Mouse (Mus musculus) hindbrain, embryonic 13.5 days (tissue): ENCODE measurements around the gene Eif4b. TPM values are rescaled to one million over a fixed set of nuclear protein-coding genes. Genes with fewer than 3 reads are reported as not detected.

Experiments
- ATAC-seq: fragments of 200-750 bp; cut with Nextera tagmentation; 2 replicates; pipeline ENCODE4 v1.8.0; 2017; ENCODE audit warnings: moderate TSS enrichment; ENCODE audit not compliant: low FRiP score
- H3K27ac ChIP-seq: fragments of 300-500 bp; sonication (generic); 2 replicates; pipeline ENCODE4 v1.5.1; 2015; ENCODE audit warnings: inconsistent platforms, mild to moderate bottlenecking, moderate library complexity
- H3K27me3 ChIP-seq: fragments of 300-500 bp; sonication (generic); 2 replicates; pipeline ENCODE4 v1.6.1; 2015; ENCODE audit warnings: mild to moderate bottlenecking, inconsistent platforms
- H3K36me3 ChIP-seq: fragments of 300-500 bp; sonication (generic); 2 replicates; pipeline ENCODE4 v1.6.1; 2015; ENCODE audit warnings: mild to moderate bottlenecking, inconsistent platforms
- H3K4me1 ChIP-seq: fragments of 300-500 bp; sonication (generic); replicated peaks from 2 replicates; pipeline ENCODE4 v1.6.1; 2015; ENCODE audit warnings: inconsistent platforms
- H3K4me2 ChIP-seq: fragments of 300-500 bp; sonication (generic); 2 replicates; pipeline ENCODE4 v1.6.1; 2015; ENCODE audit warnings: inconsistent platforms, mild to moderate bottlenecking, moderate library complexity
- H3K4me3 ChIP-seq: fragments of 300-500 bp; sonication (generic); 2 replicates; pipeline ENCODE4 v1.5.1; 2015; ENCODE audit warnings: mild to moderate bottlenecking, inconsistent platforms
- H3K9ac ChIP-seq: fragments of 300-500 bp; sonication (generic); 2 replicates; pipeline ENCODE4 v1.6.1; 2015; ENCODE audit warnings: mild to moderate bottlenecking, inconsistent platforms
- H3K9me3 ChIP-seq: fragments of 300-500 bp; sonication (generic); 2 replicates; pipeline ENCODE4 v1.6.1; 2016; ENCODE audit warnings: inconsistent platforms
- WGBS: fragments of 180-500 bp; shearing (Covaris S2); methylation state at CpG from one replicate; pipeline ENCODE4 v1.1.7; 2015; 5-methylcytosine and 5-hydroxymethylcytosine counted together
- polyA plus RNA-seq: library from polyadenylated mRNA; unstranded; fragments of >200 nt; fragmentation: Nextera tagmentation; extraction: Ambion mirVana; gene quantifications from 2 replicates; pipeline ENCODE4 v1.2.1, GENCODE M21; 2015

The Eif4b gene
- polyA plus RNA-seq, 1 experiment from 2014 or later: 82.3 TPM

- Histone ChIP-seq H3K4me1 (peaks cover 14% of the 10 kb centered on the region), H3K4me3 (no peak overlapping the region), H3K4me2 (no peak overlapping the region), H3K9me3 (no peaks in the 10 kb centered on the region), H3K27me3 (no peaks in the 10 kb centered on the region), H3K27ac (no peak overlapping the region), H3K9ac (no peak overlapping the region), H3K36me3 (peaks cover 34% of the 10 kb centered on the region)
- no peak for ATAC-seq
- WGBS: 66% methylated on average over 2 of the region's 2 CpGs
Observed at GRCm38 (mm10) chr15:102080429-102080828, 6.9 kb downstream of the Eif4b start.

GRCm38 (mm10) chr15:102082148-102082547, 8.6 kb downstream of the Eif4b start:
- WGBS: 91% methylated on average over 4 of the region's 4 CpGs
- H3K36me3 ChIP-seq: peaks cover 50% of the 10 kb centered on the region

GRCm38 (mm10) chr15:102083028-102083427, 9.5 kb downstream of the Eif4b start:
- Histone ChIP-seq H3K36me3 (peaks cover 59% of the 10 kb centered on the region), H3K4me3 (no peak overlapping the region), H3K9me3 (no peaks in the 10 kb centered on the region), H3K27me3 (no peaks in the 10 kb centered on the region), H3K4me2 (no peak overlapping the region), H3K27ac (no peak overlapping the region), H3K9ac (no peak overlapping the region), H3K4me1 (0 out of 2 replicates have a peak, but pooled peaks cover 5% of the 10 kb centered on the region)
- 86% methylated on average over 4 of the region's 4 CpGs for WGBS
- no peak for ATAC-seq

More at GRCm38 (mm10) chr15:102082148-102082547, 8.6 kb downstream of the Eif4b start:
- no peak overlapping the region for H3K9ac ChIP-seq
- H3K9me3 ChIP-seq: no peaks in the 10 kb centered on the region
- H3K4me2 ChIP-seq: no peak overlapping the region
- ATAC-seq: no peak
- H3K27me3 ChIP-seq: no peaks in the 10 kb centered on the region
- H3K27ac ChIP-seq: no peak overlapping the region
- no peak overlapping the region for H3K4me3 ChIP-seq
- H3K4me1 ChIP-seq: 0 out of 2 replicates have a peak, but pooled peaks cover 5% of the 10 kb centered on the region

GRCm38 (mm10) chr15:102089914-102090585, 16.5 kb downstream of the Eif4b start:
- Histone ChIP-seq H3K9ac (no peak overlapping the region), H3K27ac (no peak overlapping the region), H3K27me3 (no peaks in the 10 kb centered on the region), H3K4me1 (no peaks in the 10 kb centered on the region), H3K4me2 (no peak overlapping the region), H3K4me3 (no peak overlapping the region), H3K36me3 (peaks cover 98% of the 10 kb centered on the region), H3K9me3 (no peaks in the 10 kb centered on the region)
- no peak for ATAC-seq
- 92% methylated on average over 12 of the region's 12 CpGs for WGBS

- no peak for ATAC-seq
- Histone ChIP-seq H3K27ac (no peak overlapping the region), H3K27me3 (no peaks in the 10 kb centered on the region), H3K4me3 (no peak overlapping the region), H3K36me3 (peaks cover 98% of the 10 kb centered on the region), H3K9me3 (no peaks in the 10 kb centered on the region), H3K4me2 (no peak overlapping the region), H3K4me1 (no peaks in the 10 kb centered on the region), H3K9ac (no peak overlapping the region)
- 91% methylated on average over 12 of the region's 12 CpGs for WGBS
Observed at GRCm38 (mm10) chr15:102091063-102091679, 17.6 kb downstream of the Eif4b start.

GRCm38 (mm10) chr15:102091688-102092087, 18.1 kb downstream of the Eif4b start:
- no peaks in the 10 kb centered on the region for H3K9me3 ChIP-seq
- no peaks in the 10 kb centered on the region for H3K27me3 ChIP-seq
- WGBS: 87% methylated on average over 1 of the region's 1 CpGs
- H3K4me2 ChIP-seq: no peak overlapping the region
- ATAC-seq: no peak
- no peak overlapping the region for H3K27ac ChIP-seq
- H3K4me3 ChIP-seq: no peak overlapping the region
- H3K9ac ChIP-seq: no peak overlapping the region
- no peaks in the 10 kb centered on the region for H3K4me1 ChIP-seq
- peaks cover 99% of the 10 kb centered on the region for H3K36me3 ChIP-seq

- Histone ChIP-seq H3K4me2 (no peak overlapping the region), H3K36me3 (peaks cover 96% of the 10 kb centered on the region), H3K27me3 (peaks cover 1% of the 10 kb centered on the region; the same call in 1 of the 2 replicates), H3K9ac (no peak overlapping the region), H3K4me3 (no peak overlapping the region), H3K27ac (no peak overlapping the region), H3K9me3 (no peaks in the 10 kb centered on the region), H3K4me1 (no peaks in the 10 kb centered on the region)
- 94% methylated on average over 4 of the region's 4 CpGs for WGBS
- ATAC-seq: no peak
Observed at GRCm38 (mm10) chr15:102092222-102092621, 18.6 kb downstream of the Eif4b start.

GRCm38 (mm10) chr15:102094157-102094556, 20.6 kb downstream of the Eif4b start:
- no peak overlapping the region for H3K4me2 ChIP-seq
- 70% methylated on average over 2 of the region's 2 CpGs for WGBS
- no peak for ATAC-seq
- peaks cover 89% of the 10 kb centered on the region for H3K36me3 ChIP-seq
- H3K9ac ChIP-seq: no peak overlapping the region
- H3K9me3 ChIP-seq: no peaks in the 10 kb centered on the region
- H3K4me3 ChIP-seq: no peak overlapping the region
- peaks cover 18% of the 10 kb centered on the region for H3K27me3 ChIP-seq
- peaks cover 9% of the 10 kb centered on the region for H3K4me1 ChIP-seq
- no peak overlapping the region for H3K27ac ChIP-seq

GRCm38 (mm10) chr15:102094988-102095387, 21.4 kb downstream of the Eif4b start:
- 85% methylated on average over 16 of the region's 16 CpGs for WGBS
- Histone ChIP-seq H3K36me3 (peaks cover 81% of the 10 kb centered on the region), H3K9ac (no peak overlapping the region), H3K9me3 (no peaks in the 10 kb centered on the region), H3K4me1 (peaks cover 17% of the 10 kb centered on the region), H3K27ac (no peak overlapping the region), H3K4me3 (no peak overlapping the region), H3K27me3 (peaks cover 24% of the 10 kb centered on the region), H3K4me2 (no peak overlapping the region)
- no peak for ATAC-seq

GRCm38 (mm10) chr15:102097147-102097915, 23.8 kb downstream of the Eif4b start:
- H3K27me3 ChIP-seq: peaks cover 47% of the 10 kb centered on the region
- no peak overlapping the region for H3K4me2 ChIP-seq
- no peak overlapping the region for H3K4me3 ChIP-seq
- H3K36me3 ChIP-seq: peaks cover 58% of the 10 kb centered on the region
- peaks cover 40% of the 10 kb centered on the region for H3K4me1 ChIP-seq
- H3K27ac ChIP-seq: no peak overlapping the region; the same call in 1 of the 2 replicates
- 79% methylated on average over 8 of the region's 8 CpGs for WGBS
- no peak for ATAC-seq
- no peaks in the 10 kb centered on the region for H3K9me3 ChIP-seq
- H3K9ac ChIP-seq: no peak overlapping the region

- Histone ChIP-seq H3K4me3 (no peak overlapping the region), H3K36me3 (peaks cover 50% of the 10 kb centered on the region), H3K27ac (no peak overlapping the region), H3K4me2 (no peak overlapping the region), H3K4me1 (peaks cover 48% of the 10 kb centered on the region), H3K9me3 (no peaks in the 10 kb centered on the region), H3K9ac (no peak overlapping the region), H3K27me3 (peaks cover 54% of the 10 kb centered on the region)
- ATAC-seq: no peak
- WGBS: 30% methylated on average over 5 of the region's 5 CpGs
Observed at GRCm38 (mm10) chr15:102097991-102098555, 24.5 kb downstream of the Eif4b start.

GRCm38 (mm10) chr15:102099260-102099659, 25.7 kb downstream of the Eif4b start:
- no peak for ATAC-seq
- peaks cover 60% of the 10 kb centered on the region for H3K4me1 ChIP-seq

More at GRCm38 (mm10) chr15:102099260-102099659, 25.7 kb downstream of the Eif4b start:
- H3K27me3 ChIP-seq: peaks cover 66% of the 10 kb centered on the region
- peak overlapping the region; percentile 81; the same call in 1 of the 2 replicates for H3K4me2 ChIP-seq
- WGBS: 44% methylated on average over 5 of the region's 5 CpGs
- H3K9me3 ChIP-seq: no peaks in the 10 kb centered on the region
- H3K4me3 ChIP-seq: peak overlapping the region; percentile 54; the same call in 1 of the 2 replicates
- H3K9ac ChIP-seq: no peak overlapping the region
- H3K27ac ChIP-seq: no peak overlapping the region
- H3K36me3 ChIP-seq: peaks cover 38% of the 10 kb centered on the region
